Mouse (Mus musculus) urinary bladder, postnatal 0 days (tissue): ENCODE data around the gene Pjvk. TPM values are rescaled to one million over a fixed set of nuclear protein-coding genes. Genes with fewer than 3 reads are reported as not detected.

Experiments used
- polyA plus RNA-seq: library from polyadenylated mRNA; unstranded; fragments of >200 nt; fragmentation: Nextera tagmentation; extraction: Ambion mirVana; gene quantifications from 2 replicates; pipeline ENCODE4 v1.2.1, GENCODE M21; 2015

Gene Pjvk
- 0.27 TPM in 1 of 2 replicates, not detected in the other for polyA plus RNA-seq

DNA sequence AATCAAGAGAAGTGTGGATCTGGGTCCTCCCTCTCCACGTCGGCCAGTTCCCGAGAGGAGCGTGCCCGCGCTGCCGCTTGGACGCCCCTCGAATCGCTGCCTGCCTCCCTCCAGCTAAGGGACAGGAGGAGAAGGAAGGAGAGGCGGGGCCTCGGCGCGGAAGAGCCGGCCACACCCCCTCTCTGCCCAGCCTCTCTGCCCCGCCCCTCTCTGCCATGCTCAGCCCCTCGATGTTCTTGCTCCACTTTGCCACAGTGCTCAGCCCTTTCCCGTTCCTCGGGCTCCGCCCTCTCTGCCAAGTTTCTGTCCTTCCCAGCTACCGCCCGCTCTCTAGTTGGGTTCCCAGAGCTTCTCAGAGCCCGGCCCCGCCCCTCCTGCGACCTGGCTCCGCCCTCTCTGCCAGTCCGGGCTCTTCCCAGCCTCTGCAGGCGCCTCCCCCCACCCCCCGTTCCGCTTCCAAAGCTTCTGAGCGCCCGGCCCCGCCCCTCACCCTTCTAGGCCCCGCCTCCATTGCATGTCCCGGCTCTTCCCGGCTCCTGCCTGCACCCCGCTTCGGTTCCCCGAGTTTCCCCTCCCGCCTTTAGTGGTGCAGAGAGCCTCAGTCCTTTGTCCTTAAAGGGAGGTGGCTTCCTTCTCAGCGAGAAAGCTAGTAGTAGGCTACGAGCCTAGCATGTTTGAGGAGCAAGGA, at the start of gene Pjvk, which contains the start of gene Prkra:
TSS of gene Pjvk (plus strand) at position 594 of the 688 bp plus-strand sequence.
TSS of gene Prkra (minus strand) at position 133 of the 688 bp plus-strand sequence.

DNA sequence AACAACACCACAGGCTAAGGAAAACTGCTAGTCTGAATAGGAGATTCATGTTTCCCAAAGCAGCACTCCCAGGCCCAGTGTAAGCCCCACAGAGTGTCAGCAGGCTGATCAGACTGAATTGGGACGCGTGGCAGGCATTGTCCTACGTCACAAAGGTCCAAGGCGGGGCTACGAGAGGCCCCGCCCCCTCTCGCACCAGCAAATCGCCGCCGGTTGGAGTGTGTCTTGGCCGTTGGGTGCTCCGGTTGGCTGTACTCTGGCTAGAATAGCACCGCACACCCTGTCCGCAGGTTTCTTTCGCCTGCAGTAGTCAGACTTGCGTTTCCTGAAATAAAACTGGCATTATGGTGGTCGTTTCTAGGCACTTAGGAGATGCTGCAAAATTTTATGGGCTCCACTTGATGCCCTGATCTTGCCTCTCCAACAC, 24.7 kb downstream of the Pjvk start, which contains the start of gene Fkbp7:
TSS of gene Fkbp7 (minus strand) at position 151 of the 427 bp plus-strand sequence.

DNA sequence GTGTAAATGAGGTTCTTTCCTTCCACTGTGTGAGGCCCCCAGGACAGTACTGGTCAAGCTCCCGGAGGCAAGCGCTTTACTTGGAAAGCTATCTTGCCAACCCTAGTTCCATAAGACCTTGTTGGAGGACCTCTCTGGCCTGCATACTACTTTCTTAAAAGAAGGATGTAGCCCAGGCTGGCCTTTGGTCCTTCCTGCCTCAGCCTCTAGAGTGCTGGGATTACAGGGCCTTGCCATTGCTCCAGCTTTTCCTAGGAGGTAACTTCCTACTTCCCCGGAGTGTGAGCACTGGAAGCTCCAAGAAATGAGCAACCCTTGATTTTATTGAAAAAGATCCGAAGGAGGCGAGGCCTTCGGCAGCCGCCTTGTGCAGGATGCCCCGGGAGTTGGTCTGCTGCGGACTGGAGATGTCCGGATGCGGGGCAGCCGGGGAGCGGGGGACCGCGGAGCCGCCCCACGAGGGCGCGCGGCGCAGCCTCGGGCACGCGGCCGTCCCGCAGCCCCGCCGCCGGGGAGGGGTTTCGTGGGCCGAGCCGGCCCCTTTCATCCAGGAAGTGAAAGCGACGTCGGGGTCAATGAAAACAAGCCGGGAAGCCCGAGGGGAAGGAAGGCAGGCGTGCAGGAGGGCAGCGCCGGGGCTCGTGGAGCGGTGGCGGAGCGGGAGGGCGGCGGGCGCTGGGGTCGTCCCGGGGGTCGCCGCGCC, 26.6 kb downstream of the Pjvk start, which contains the start of gene Plekha3:
TSS of gene Plekha3 (plus strand) at position 557 of the 703 bp plus-strand sequence.

Other genes starting within 250 kb of the Pjvk start
- 3.2 and 4.1 TPM in 2 replicates for gene Osbpl6, start 242.0 kb upstream of the Pjvk start, polyA plus RNA-seq
- 37.1 and 38.3 TPM in 2 replicates for gene Prkra, start 461 bp upstream of the Pjvk start, polyA plus RNA-seq
- 87.9 and 94.6 TPM in 2 replicates for gene Fkbp7, start 24.6 kb downstream of the Pjvk start, polyA plus RNA-seq
- gene Plekha3, start 26.8 kb downstream of the Pjvk start, polyA plus RNA-seq: 11.0 and 12.8 TPM in 2 replicates